Mouse (Mus musculus): ENCODE results near the gene Vmn1r77.
"Not testable (repeated sequence)": the region's sequence is repeated elsewhere in the genome, so short reads cannot be mapped to it uniquely, and the experiment has no call there.

Vmn1r77 gene

GRCm38 (mm10) chr7:12036452-12036851, at the start of gene Vmn1r77:
Vmn1r77 (plus strand) TSS chr7:12036752.
- DNase-seq (ENCODE audit: extremely low spot score, low spot score) = not testable (repeated sequence)

- DNase-seq (ENCODE audit: extremely low spot score, low spot score) = not testable (repeated sequence)
Measured at GRCm38 (mm10) chr7:12011491-12011890, 25.1 kb upstream of the Vmn1r77 start.

- not testable (repeated sequence) for DNase-seq (ENCODE audit: extremely low spot score, low spot score)
Measured at GRCm38 (mm10) chr7:12012392-12012791, 24.2 kb upstream of the Vmn1r77 start.

GRCm38 (mm10) chr7:12013106-12013505, 23.4 kb upstream of the Vmn1r77 start:
- peak; percentile 32 for DNase-seq (ENCODE audit: extremely low spot score, low spot score)

- not testable (repeated sequence) for DNase-seq (ENCODE audit: extremely low spot score, low spot score)
Measured at GRCm38 (mm10) chr7:12017829-12018228, 18.7 kb upstream of the Vmn1r77 start.

DNA sequence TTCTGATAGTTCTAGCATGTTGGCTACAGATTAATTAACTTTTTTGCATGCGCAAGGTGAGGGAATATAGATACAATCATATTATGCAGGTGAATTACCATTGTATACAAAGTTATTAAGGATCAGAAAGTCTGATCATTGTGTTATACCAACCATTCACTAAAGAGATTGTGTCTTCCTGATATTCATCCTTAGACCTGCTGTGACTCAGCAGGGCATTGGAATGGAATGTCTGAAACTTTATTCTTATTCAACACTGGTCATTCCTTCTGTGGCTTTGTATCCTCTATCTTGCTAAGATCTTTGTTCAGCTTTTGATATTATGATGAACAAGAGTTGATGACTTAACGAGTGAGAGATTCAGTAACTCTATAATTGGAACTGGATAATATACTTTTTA, 4.1 kb downstream of the Vmn1r77 start:
- no peak for DNase-seq (ENCODE audit: extremely low spot score, low spot score)

All from neural tube, embryonic 10.5 days (tissue).